Mouse (Mus musculus) megakaryocyte, embryonic 14.5 days (primary cell): Measurements from ENCODE around the gene Csrnp1.

Source experiments
- FLI1 ChIP-seq: IDR thresholded peaks from 2 replicates; pipeline ENCODE4 v1.6.1; 2012; ENCODE audit warnings: low read length, inconsistent platforms, mixed read lengths
- GATA1 ChIP-seq: IDR thresholded peaks from 3 replicates; pipeline ENCODE4 v1.6.1; 2012; ENCODE audit warnings: mixed read lengths, low read length, inconsistent platforms, borderline replicate concordance

- TF ChIP-seq GATA1 (no peak), FLI1 (no peak)
Measured at GRCm38 (mm10) chr9:119977557-119978060, 6.8 kb downstream of the Csrnp1 start.
